Mouse (Mus musculus): ENCODE data around the gene Zgrf1. TPM values are rescaled to one million over a fixed set of nuclear protein-coding genes. Genes with fewer than 3 reads are reported as not detected.

Zgrf1 gene
- polyA plus RNA-seq, 1 experiment from 2014 or later, result 20.0 TPM

GRCm38 (mm10) chr3:127529210-127529609 lies 24.1 kb upstream of the Zgrf1 start:
- no peaks in the 10 kb centered on the region for H3K27me3 ChIP-seq
- H3K4me3 ChIP-seq (replicated peaks), result no peak overlapping the region
- no peak overlapping the region for H3K27ac ChIP-seq
- no peaks in the 10 kb centered on the region for H3K36me3 ChIP-seq (replicated peaks)
- ATAC-seq (ENCODE audit: low FRiP score), result no peak
- H3K9me3 ChIP-seq, result no peaks in the 10 kb centered on the region
- no peak overlapping the region for H3K9ac ChIP-seq
- no peak overlapping the region for H3K4me2 ChIP-seq
- no peaks in the 10 kb centered on the region for H3K4me1 ChIP-seq
- WGBS, result 91% methylated on average over 3 of the region's 3 CpGs

GRCm38 (mm10) chr3:127529824-127530223 lies 23.5 kb upstream of the Zgrf1 start:
- no peak overlapping the region for H3K4me2 ChIP-seq
- H3K4me3 ChIP-seq (replicated peaks), result no peak overlapping the region
- 70% methylated on average over 4 of the region's 4 CpGs for WGBS
- H3K9ac ChIP-seq, result no peak overlapping the region
- H3K27me3 ChIP-seq, result no peaks in the 10 kb centered on the region
- no peaks in the 10 kb centered on the region for H3K4me1 ChIP-seq
- no peak for ATAC-seq (ENCODE audit: low FRiP score)
- H3K36me3 ChIP-seq (replicated peaks), result no peaks in the 10 kb centered on the region
- no peak overlapping the region for H3K27ac ChIP-seq
- H3K9me3 ChIP-seq, result no peaks in the 10 kb centered on the region

- H3K4me1 ChIP-seq, result no peaks in the 10 kb centered on the region
- H3K9me3 ChIP-seq, result no peaks in the 10 kb centered on the region
- no peaks in the 10 kb centered on the region for H3K36me3 ChIP-seq (replicated peaks)
- no peaks in the 10 kb centered on the region for H3K27me3 ChIP-seq
- no peak overlapping the region for H3K4me2 ChIP-seq
- WGBS, result 6% methylated on average over 4 of the region's 4 CpGs
- no peak overlapping the region for H3K27ac ChIP-seq
- H3K9ac ChIP-seq, result no peak overlapping the region
- ATAC-seq (ENCODE audit: low FRiP score), result no peak
- no peak overlapping the region for H3K4me3 ChIP-seq (replicated peaks)
Observed at GRCm38 (mm10) chr3:127530293-127530692, 23.0 kb upstream of the Zgrf1 start.

- Histone ChIP-seq H3K9ac (no peak overlapping the region), H3K27ac (no peak overlapping the region), H3K4me1 (no peaks in the 10 kb centered on the region), H3K9me3 (no peaks in the 10 kb centered on the region), H3K36me3 (replicated peaks) (peaks cover 34% of the 10 kb centered on the region), H3K27me3 (no peaks in the 10 kb centered on the region), H3K4me2 (no peak overlapping the region), H3K4me3 (replicated peaks) (no peak overlapping the region)
- whole genome bisulfite sequencing, result 68% methylated on average over 6 of the region's 6 CpGs
- ATAC-seq (ENCODE audit: low FRiP score), result no peak
Observed at GRCm38 (mm10) chr3:127539193-127539592, 14.1 kb upstream of the Zgrf1 start.

- Histone ChIP-seq H3K9ac (no peak overlapping the region), H3K36me3 (replicated peaks) (peaks cover 43% of the 10 kb centered on the region), H3K4me1 (no peaks in the 10 kb centered on the region), H3K9me3 (no peaks in the 10 kb centered on the region), H3K4me3 (replicated peaks) (no peak overlapping the region), H3K4me2 (no peak overlapping the region), H3K27me3 (no peaks in the 10 kb centered on the region), H3K27ac (no peak overlapping the region)
- WGBS, result 79% methylated on average over 4 of the region's 4 CpGs
- ATAC-seq (ENCODE audit: low FRiP score), result no peak
Observed at GRCm38 (mm10) chr3:127543976-127544375, 9.3 kb upstream of the Zgrf1 start.

GRCm38 (mm10) chr3:127544610-127545121 lies 8.6 kb upstream of the Zgrf1 start:
- H3K27ac ChIP-seq, result no peak overlapping the region
- H3K4me2 ChIP-seq, result no peak overlapping the region
- H3K27me3 ChIP-seq, result no peaks in the 10 kb centered on the region
- H3K4me1 ChIP-seq, result no peaks in the 10 kb centered on the region
- H3K9me3 ChIP-seq, result no peaks in the 10 kb centered on the region
- no peak for ATAC-seq (ENCODE audit: low FRiP score)
- no peak overlapping the region for H3K9ac ChIP-seq
- peaks cover 40% of the 10 kb centered on the region for H3K36me3 ChIP-seq (replicated peaks)
- WGBS, result 14% methylated on average over 5 of the region's 5 CpGs
- no peak overlapping the region for H3K4me3 ChIP-seq (replicated peaks)

GRCm38 (mm10) chr3:127547882-127548281 lies 5.4 kb upstream of the Zgrf1 start:
- no peak overlapping the region for H3K4me2 ChIP-seq
- H3K36me3 ChIP-seq (replicated peaks), result peaks cover 31% of the 10 kb centered on the region
- H3K9ac ChIP-seq, result no peak overlapping the region
- H3K27ac ChIP-seq, result no peak overlapping the region
- H3K27me3 ChIP-seq, result no peaks in the 10 kb centered on the region
- H3K4me3 ChIP-seq (replicated peaks), result no peak overlapping the region
- ATAC-seq (ENCODE audit: low FRiP score), result no peak
- no peaks in the 10 kb centered on the region for H3K9me3 ChIP-seq
- 23% methylated on average over 5 of the region's 5 CpGs for WGBS
- H3K4me1 ChIP-seq, result peaks cover 4% of the 10 kb centered on the region; the same call in 1 of the 2 replicates

- Histone ChIP-seq H3K4me3 (replicated peaks) (peak overlapping the region; percentile 80), H3K27ac (peak overlapping the region; percentile 91; the same call in 1 of the 2 replicates), H3K9ac (peak overlapping the region; percentile 68), H3K9me3 (no peaks in the 10 kb centered on the region), H3K36me3 (replicated peaks) (peaks cover 20% of the 10 kb centered on the region), H3K27me3 (no peaks in the 10 kb centered on the region), H3K4me2 (peak overlapping the region; percentile 68), H3K4me1 (peaks cover 16% of the 10 kb centered on the region)
- WGBS, result 8% methylated on average over 10 of the region's 13 CpGs
- no peak for ATAC-seq (ENCODE audit: low FRiP score)
Observed at GRCm38 (mm10) chr3:127552434-127552972, 786 bp upstream of the Zgrf1 start.

GRCm38 (mm10) chr3:127553720-127554043 lies 393 bp downstream of the Zgrf1 start:
- H3K9ac ChIP-seq, result peak overlapping the region; percentile 60
- H3K9me3 ChIP-seq, result no peaks in the 10 kb centered on the region
- H3K27ac ChIP-seq, result no peak overlapping the region
- 3% methylated on average over 4 of the region's 4 CpGs for WGBS
- peaks cover 16% of the 10 kb centered on the region for H3K4me1 ChIP-seq
- 0 out of 2 replicates have a peak, but pooled peaks have one; percentile 0 for ATAC-seq (ENCODE audit: low FRiP score)
- H3K27me3 ChIP-seq, result no peaks in the 10 kb centered on the region
- peak overlapping the region; percentile 68 for H3K4me2 ChIP-seq
- peak overlapping the region; percentile 80 for H3K4me3 ChIP-seq (replicated peaks)
- H3K36me3 ChIP-seq (replicated peaks), result peaks cover 22% of the 10 kb centered on the region

GRCm38 (mm10) chr3:127554723-127555122 lies 1.4 kb downstream of the Zgrf1 start:
- Histone ChIP-seq H3K9me3 (no peaks in the 10 kb centered on the region), H3K27me3 (no peaks in the 10 kb centered on the region), H3K4me1 (peaks cover 16% of the 10 kb centered on the region), H3K4me3 (replicated peaks) (peak overlapping the region; percentile 80; the same call in 1 of the 2 replicates), H3K27ac (no peak overlapping the region), H3K36me3 (replicated peaks) (peaks cover 22% of the 10 kb centered on the region), H3K4me2 (peak overlapping the region; percentile 68), H3K9ac (peak overlapping the region; percentile 40; the same call in 1 of the 2 replicates)
- WGBS, result 64% methylated on average over 5 of the region's 5 CpGs
- ATAC-seq (ENCODE audit: low FRiP score), result no peak

GRCm38 (mm10) chr3:127558201-127558600 lies 4.9 kb downstream of the Zgrf1 start:
- H3K4me1 ChIP-seq, result peaks cover 12% of the 10 kb centered on the region
- ATAC-seq (ENCODE audit: low FRiP score), result no peak
- H3K27me3 ChIP-seq, result no peaks in the 10 kb centered on the region
- H3K36me3 ChIP-seq (replicated peaks), result peaks cover 41% of the 10 kb centered on the region
- H3K9ac ChIP-seq, result no peak overlapping the region
- no peak overlapping the region for H3K27ac ChIP-seq
- H3K4me2 ChIP-seq, result no peak overlapping the region
- H3K4me3 ChIP-seq (replicated peaks), result no peak overlapping the region
- H3K9me3 ChIP-seq, result no peaks in the 10 kb centered on the region

GRCm38 (mm10) chr3:127562974-127563373 lies 9.7 kb downstream of the Zgrf1 start:
- Histone ChIP-seq H3K27me3 (no peaks in the 10 kb centered on the region), H3K4me2 (no peak overlapping the region), H3K4me3 (replicated peaks) (no peak overlapping the region), H3K27ac (no peak overlapping the region), H3K4me1 (no peaks in the 10 kb centered on the region), H3K36me3 (replicated peaks) (peaks cover 37% of the 10 kb centered on the region), H3K9ac (no peak overlapping the region), H3K9me3 (no peaks in the 10 kb centered on the region)
- 94% methylated on average over 4 of the region's 4 CpGs for WGBS
- no peak for ATAC-seq (ENCODE audit: low FRiP score)

- Histone ChIP-seq H3K9me3 (no peaks in the 10 kb centered on the region), H3K4me1 (no peaks in the 10 kb centered on the region), H3K36me3 (replicated peaks) (peaks cover 52% of the 10 kb centered on the region), H3K27ac (no peak overlapping the region), H3K4me3 (replicated peaks) (no peak overlapping the region), H3K9ac (no peak overlapping the region), H3K4me2 (no peak overlapping the region), H3K27me3 (no peaks in the 10 kb centered on the region)
- WGBS, result 79% methylated on average over 3 of the region's 3 CpGs
- no peak for ATAC-seq (ENCODE audit: low FRiP score)
Observed at GRCm38 (mm10) chr3:127565129-127565528, 11.8 kb downstream of the Zgrf1 start.
